Comparison of ENCODE assay signal across 27 mouse cellular contexts in genomic region chr4:136605756-136606485, GRCm38 (mm10). TPM values are rescaled to one million over a fixed set of nuclear protein-coding genes. Genes with fewer than 3 reads are reported as not detected.
DNase-seq lines count a peak whose midpoint lies in the region; ATAC-seq lines count a peak whose summit lies in the region.
"Had no signal": no experiment of that assay in that cellular context is flagged by ENCODE, and none has a peak within 500 bp of the region (broad histone marks: within the 10 kb centered on the region; RNA-seq: fewer than 3 reads in every experiment).

No protein-coding gene starts in this region.

- H3K9me3 ChIP-seq in midbrain, embryonic 11.5 days (ENCODE audit: control insufficient read depth, low read length): no peaks in the 10 kb centered on the region
- H3K9me3 ChIP-seq in midbrain, embryonic 13.5 days: no peaks in the 10 kb centered on the region
- H3K9me3 ChIP-seq: embryonic facial prominence, embryonic 10.5 days; embryonic facial prominence, embryonic 12.5 days; forebrain, embryonic 13.5 days; forebrain, embryonic 15.5 days; G1E had no signal

- peaks cover 3% of the 10 kb centered on the region for H3K4me1 ChIP-seq in midbrain, embryonic 11.5 days (ENCODE audit: control insufficient read depth, insufficient read depth, low read length)
- H3K4me1 ChIP-seq in midbrain, embryonic 13.5 days (replicated peaks): peaks cover 4% of the 10 kb centered on the region

- H3K36me3 ChIP-seq in midbrain, embryonic 11.5 days (ENCODE audit: control insufficient read depth, insufficient read depth, low read length): no peaks in the 10 kb centered on the region
- H3K36me3 ChIP-seq in midbrain, embryonic 13.5 days: no peaks in the 10 kb centered on the region
- H3K36me3 ChIP-seq: embryonic facial prominence, embryonic 10.5 days; embryonic facial prominence, embryonic 12.5 days; forebrain, embryonic 15.5 days; G1E had no signal

- H3K9ac ChIP-seq in midbrain, embryonic 11.5 days (ENCODE audit: low read length): no peak overlapping the region
- H3K9ac ChIP-seq in midbrain, embryonic 13.5 days (replicated peaks): no peak overlapping the region
- H3K9ac ChIP-seq: embryonic facial prominence, embryonic 12.5 days; forebrain, embryonic 13.5 days; forebrain, embryonic 15.5 days; forebrain, postnatal 0 days had no signal

- no peaks in the 10 kb centered on the region for H3K27me3 ChIP-seq in midbrain, embryonic 11.5 days (ENCODE audit: control insufficient read depth, insufficient read depth, low read length)
- H3K27me3 ChIP-seq in midbrain, embryonic 13.5 days: no peaks in the 10 kb centered on the region
- H3K27me3 ChIP-seq: embryonic facial prominence, embryonic 12.5 days; forebrain, embryonic 13.5 days; forebrain, embryonic 15.5 days; Patski had no signal

- no peak overlapping the region for H3K27ac ChIP-seq in midbrain, embryonic 11.5 days (ENCODE audit: low read depth, low read length)
- H3K27ac ChIP-seq in midbrain, embryonic 13.5 days: no peak overlapping the region
- H3K27ac ChIP-seq: embryonic facial prominence, embryonic 10.5 days; embryonic facial prominence, embryonic 12.5 days; forebrain, embryonic 13.5 days; forebrain, embryonic 15.5 days had no signal

- peak; percentile 37 for DNase-seq in midbrain, embryonic 11.5 days (ENCODE audit: low spot score, missing footprints)
- DNase-seq in ES-CJ7 (ENCODE audit: low read depth, low spot score): peak; percentile 74
- peak; percentile 86 for DNase-seq in R1 (ENCODE audit: low read depth, low spot score)
- peak; percentile 76 for DNase-seq in ZHBTc4 (ENCODE audit: low read depth, low spot score)
- no peak for DNase-seq in cerebellum, adult 11-12 months
- no peak for DNase-seq in kidney, adult 9 months
- DNase-seq: adrenal gland, adult 2 months; adrenal gland, postnatal 10 days; adrenal gland, postnatal 25 days; cerebellum, adult 11 months; cerebellum, adult 2 months; cerebellum, adult 9-10 months; cerebellum, postnatal 10 days; cerebellum, postnatal 25 days; forebrain, postnatal 0 days had no signal

- ATAC-seq in midbrain, embryonic 11.5 days (ENCODE audit: low FRiP score): no peak
- no peak for ATAC-seq in midbrain, embryonic 13.5 days
- ATAC-seq: forebrain, embryonic 13.5 days; forebrain, embryonic 15.5 days; forebrain, postnatal 0 days; Patski had no signal

- H3K4me2 ChIP-seq in midbrain, embryonic 11.5 days: no peak overlapping the region
- no peak overlapping the region for H3K4me2 ChIP-seq in midbrain, embryonic 13.5 days (replicated peaks)
- H3K4me2 ChIP-seq: embryonic facial prominence, embryonic 12.5 days; forebrain, embryonic 13.5 days; forebrain, embryonic 15.5 days had no signal

- no peak overlapping the region for H3K4me3 ChIP-seq in midbrain, embryonic 11.5 days (ENCODE audit: low read depth, low read length)
- H3K4me3 ChIP-seq in midbrain, embryonic 13.5 days (replicated peaks): no peak overlapping the region
- H3K4me3 ChIP-seq: embryonic facial prominence, embryonic 10.5 days; embryonic facial prominence, embryonic 12.5 days; forebrain, embryonic 13.5 days; forebrain, embryonic 15.5 days had no signal

- WGBS in midbrain, embryonic 11.5 days: 92% methylated on average over 19 of the region's 19 CpGs
- 92% methylated on average over 19 of the region's 19 CpGs for WGBS in midbrain, embryonic 13.5 days

RNA-seq across cellular contexts. Expression of gene Kdm1a, which starts 3.4 kb away (rescaled TPM):
- polyA plus RNA-seq in midbrain, embryonic 11.5 days (2014; fragmentation: Nextera tagmentation; extraction: Ambion mirVana): 89.6 and 92.3 TPM in 2 replicates
- polyA plus RNA-seq in midbrain, embryonic 13.5 days (2015; fragmentation: Nextera tagmentation; extraction: Ambion mirVana): 81.0 and 94.8 TPM in 2 replicates

RNA-seq across cellular contexts. Expression of gene Tex46, which starts 4.3 kb away (rescaled TPM):
- not detected in 2 replicates for polyA plus RNA-seq in midbrain, embryonic 11.5 days (2014; fragmentation: Nextera tagmentation; extraction: Ambion mirVana)
- polyA plus RNA-seq in midbrain, embryonic 13.5 days (2015; fragmentation: Nextera tagmentation; extraction: Ambion mirVana): not detected in 2 replicates
- polyA plus RNA-seq: adrenal gland, adult 2 months; brain, embryonic 14.5 days; C2C12; cerebellum, adult 2 months; cortical plate, adult 2 months; embryonic facial prominence, embryonic 10.5 days; embryonic facial prominence, embryonic 12.5 days; embryonic facial prominence, embryonic 14.5 days; forebrain, embryonic 11.5 days; forebrain, embryonic 13.5 days; forebrain, embryonic 15.5 days; forebrain, postnatal 0 days; G1E; Patski had no signal

RNA-seq across cellular contexts. Expression of gene Lactbl1, which starts 16.5 kb away (rescaled TPM):
- polyA plus RNA-seq in midbrain, embryonic 11.5 days (2014; fragmentation: Nextera tagmentation; extraction: Ambion mirVana): 0.06 TPM in 1 of 2 replicates, not detected in the other
- 0.09 TPM in 1 of 2 replicates, not detected in the other for polyA plus RNA-seq in midbrain, embryonic 13.5 days (2015; fragmentation: Nextera tagmentation; extraction: Ambion mirVana)
- polyA plus RNA-seq: adrenal gland, adult 2 months; C2C12; embryonic facial prominence, embryonic 10.5 days; embryonic facial prominence, embryonic 12.5 days; embryonic facial prominence, embryonic 14.5 days; forebrain, embryonic 11.5 days; forebrain, embryonic 13.5 days; Patski had no signal

Comparison
In these comparisons a context has a peak if more than half of its experiments do, and no peak if none do; other contexts are left out.
1. DNase-seq: peak in midbrain, embryonic 11.5 days (single experiment), ES-CJ7 (single experiment), R1 (single experiment) and ZHBTc4 (single experiment); none in cerebellum, adult 11-12 months (single experiment) and kidney, adult 9 months (single experiment).